Mouse (Mus musculus): ENCODE measurements at regions not wholly inside any gene's neighbourhood (a gene's known extent, or its start where the extent isn't known, plus 50 kb on each side); places are given as distances from the start of the nearest gene placed in this dataset.

- no peak for DNase-seq (ENCODE audit: low spot score in 2 of 2)
Measured at GRCm38 (mm10) chr11:45241671-45242070, 610.2 kb upstream of the Clint1 start.

GRCm38 (mm10) chr11:45244796-45245195, 607.1 kb upstream of the Clint1 start:
- no peak for DNase-seq (ENCODE audit: low spot score in 2 of 2)

- DNase-seq (ENCODE audit: low spot score in 2 of 2): no peak
Measured at GRCm38 (mm10) chr11:45256019-45256418, 595.8 kb upstream of the Clint1 start.

- DNase-seq (ENCODE audit: low spot score in 2 of 2): no peak
Measured at GRCm38 (mm10) chr11:45262198-45262597, 589.7 kb upstream of the Clint1 start.

GRCm38 (mm10) chr11:45264001-45264400, 587.9 kb upstream of the Clint1 start:
- DNase-seq (ENCODE audit: low spot score in 2 of 2): no peak

GRCm38 (mm10) chr11:45265171-45265988, 586.5 kb upstream of the Clint1 start:
- no peak for DNase-seq (ENCODE audit: low spot score in 2 of 2)

GRCm38 (mm10) chr11:45265989-45266302, 585.9 kb upstream of the Clint1 start:
- no peak for DNase-seq (ENCODE audit: low spot score in 2 of 2)

- no peak for DNase-seq (ENCODE audit: low spot score in 2 of 2)
Measured at GRCm38 (mm10) chr11:45269215-45269614, 582.6 kb upstream of the Clint1 start.

- no peak for DNase-seq (ENCODE audit: low spot score in 2 of 2)
Measured at GRCm38 (mm10) chr11:45271206-45271605, 580.6 kb upstream of the Clint1 start.

GRCm38 (mm10) chr11:45274446-45275119, 577.3 kb upstream of the Clint1 start:
- no peak for DNase-seq (ENCODE audit: low spot score in 2 of 2)

GRCm38 (mm10) chr11:45275170-45275569, 576.7 kb upstream of the Clint1 start:
- DNase-seq (ENCODE audit: low spot score in 2 of 2): no peak

GRCm38 (mm10) chr11:45296772-45297171, 555.1 kb upstream of the Clint1 start:
- no peak for DNase-seq (ENCODE audit: low spot score in 2 of 2)

GRCm38 (mm10) chr11:45311934-45312333, 539.9 kb upstream of the Clint1 start:
- no peak for DNase-seq (ENCODE audit: low spot score in 2 of 2)

GRCm38 (mm10) chr11:45323766-45324165, 528.1 kb upstream of the Clint1 start:
- no peak for DNase-seq (ENCODE audit: low spot score in 2 of 2)

- DNase-seq (ENCODE audit: low spot score in 2 of 2): no peak
Measured at GRCm38 (mm10) chr11:45330319-45330718, 521.5 kb upstream of the Clint1 start.

GRCm38 (mm10) chr11:45333756-45334155, 518.1 kb upstream of the Clint1 start:
- DNase-seq (ENCODE audit: low spot score in 2 of 2): no peak

- no peak for DNase-seq (ENCODE audit: low spot score in 2 of 2)
Measured at GRCm38 (mm10) chr11:45349331-45349730, 502.5 kb upstream of the Clint1 start.

- DNase-seq (ENCODE audit: low spot score in 2 of 2): no peak
Measured at GRCm38 (mm10) chr11:45365343-45365742, 486.5 kb upstream of the Clint1 start.

- no peak for DNase-seq (ENCODE audit: low spot score in 2 of 2)
Measured at GRCm38 (mm10) chr11:45389243-45390146, 462.4 kb upstream of the Clint1 start.

- DNase-seq (ENCODE audit: low spot score in 2 of 2): no peak
Measured at GRCm38 (mm10) chr11:45396009-45396408, 455.8 kb upstream of the Clint1 start.

GRCm38 (mm10) chr11:45398188-45398587, 453.7 kb upstream of the Clint1 start:
- no peak for DNase-seq (ENCODE audit: low spot score in 2 of 2)

GRCm38 (mm10) chr11:45404377-45405029, 447.3 kb upstream of the Clint1 start:
- no peak for DNase-seq (ENCODE audit: low spot score in 2 of 2)

Measured in frontal cortex, postnatal 25 days (tissue).